Mouse (Mus musculus) kidney, postnatal 0 days (tissue): ENCODE results near the gene Armh3. TPM values are rescaled to one million over a fixed set of nuclear protein-coding genes. Genes with fewer than 3 reads are reported as not detected.

ENCODE experiments used
- ATAC-seq: fragments of 200-750 bp; cut with Nextera tagmentation; replicated peaks from 2 replicates; pipeline ENCODE4 v1.8.0; 2017; ENCODE audit warnings: low read depth, moderate number of reproducible peaks, moderate TSS enrichment, moderate library complexity; ENCODE audit not compliant: low FRiP score
- DNase-seq: peaks from one replicate; pipeline ENCODE4 v3.0.0-alpha.2; 2016; ENCODE audit warnings: low spot score
- H3K27ac ChIP-seq: fragments of 300-500 bp; sonication (generic); 2 replicates; pipeline ENCODE4 v1.5.1; 2014; ENCODE audit warnings: mild to moderate bottlenecking
- H3K27me3 ChIP-seq: fragments of 300-500 bp; sonication (generic); 2 replicates; pipeline ENCODE4 v1.6.1; 2014; ENCODE audit warnings: low read length, mixed read lengths; ENCODE audit not compliant: insufficient read depth
- H3K36me3 ChIP-seq: fragments of 300-500 bp; sonication (generic); 2 replicates; pipeline ENCODE4 v1.6.1; 2014; ENCODE audit warnings: low read length, mixed read lengths; ENCODE audit not compliant: insufficient read depth
- H3K4me1 ChIP-seq: fragments of 300-500 bp; sonication (generic); replicated peaks from 2 replicates; pipeline ENCODE4 v1.6.1; 2014; ENCODE audit warnings: antibody characterized with exemption, low read length, mixed read lengths; ENCODE audit not compliant: insufficient read depth
- H3K4me2 ChIP-seq: fragments of 300-500 bp; sonication (generic); 2 replicates; pipeline ENCODE4 v1.6.1; 2014; ENCODE audit warnings: mild to moderate bottlenecking, low read length, moderate library complexity, mixed read lengths
- H3K4me3 ChIP-seq: fragments of 300-500 bp; sonication (generic); replicated peaks from 2 replicates; pipeline ENCODE4 v1.5.1; 2014; ENCODE audit warnings: low read depth, low read length
- H3K9ac ChIP-seq: fragments of 300-500 bp; sonication (generic); 2 replicates; pipeline ENCODE4 v1.6.1; 2014; ENCODE audit warnings: low read depth, low read length
- H3K9me3 ChIP-seq: fragments of 300-500 bp; sonication (generic); replicated peaks from 2 replicates; pipeline ENCODE4 v1.6.1; 2016; ENCODE audit warnings: low read length, inconsistent platforms, mixed read lengths
- CTCF ChIP-seq: IDR thresholded peaks from 2 replicates; pipeline ENCODE4 v1.5.1; 2016; ENCODE audit warnings: antibody characterized with exemption, low read depth, mild to moderate bottlenecking, moderate library complexity
- WGBS: fragments of 180-500 bp; shearing (Covaris S2); extraction: QIAGEN DNeasy Blood & Tissue Kit; methylation state at CpG from one replicate; pipeline ENCODE4 v1.1.7; 2014; 5-methylcytosine and 5-hydroxymethylcytosine counted together
- polyA plus RNA-seq: library from polyadenylated mRNA; unstranded; fragments of >200 nt; fragmentation: Nextera tagmentation; extraction: Ambion mirVana; gene quantifications from 2 replicates; pipeline ENCODE4 v1.2.1, GENCODE M21; 2015

Armh3 gene
- polyA plus RNA-seq, 1 experiment from 2014 or later, result 13.2 TPM

DNA sequence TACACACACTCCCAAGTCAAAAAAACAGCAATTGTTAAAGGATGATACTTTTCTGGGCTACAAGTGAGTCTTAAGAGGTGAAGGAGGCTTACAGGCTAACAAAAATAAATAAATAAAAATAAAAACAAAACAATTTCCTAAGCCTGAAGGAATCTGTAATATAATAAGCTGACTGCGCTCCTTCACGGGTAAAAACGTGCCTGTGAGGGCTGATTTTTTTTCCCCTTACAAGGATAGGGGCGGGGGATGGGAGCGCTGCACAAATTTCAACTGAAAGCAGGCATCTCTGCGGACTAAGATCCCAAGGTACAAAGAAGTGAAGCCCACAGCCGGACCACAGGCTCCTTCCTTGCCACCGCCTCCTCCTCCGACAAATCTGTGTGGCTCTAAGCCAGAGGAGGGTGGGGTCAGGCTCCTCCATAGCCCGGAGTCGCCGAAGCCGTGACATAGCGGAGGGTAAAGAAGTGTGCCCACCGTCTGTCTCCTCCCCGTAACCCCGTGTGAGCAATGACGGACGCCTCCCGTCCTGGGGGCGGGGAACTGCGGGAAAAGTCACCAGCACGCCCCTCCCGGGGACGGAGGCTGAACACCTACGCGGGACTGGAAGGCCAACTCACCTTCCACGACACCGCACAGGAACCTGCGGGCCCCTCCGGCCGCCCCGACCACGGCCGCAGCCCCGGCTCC lies 215.8 kb downstream of the Armh3 start:
- H3K4me1 ChIP-seq, result peaks cover 14% of the 10 kb centered on the region
- peak; percentile 79 for DNase-seq
- no peak for TF ChIP-seq CTCF
- no peaks in the 10 kb centered on the region for H3K9me3 ChIP-seq
- H3K36me3 ChIP-seq, result peaks cover 14% of the 10 kb centered on the region
- peak; percentile 67 for ATAC-seq
- H3K4me2 ChIP-seq, result peak overlapping the region; percentile 66
- H3K4me3 ChIP-seq, result peak overlapping the region; percentile 92
- H3K27ac ChIP-seq, result peak overlapping the region; percentile 99
- 0% methylated on average over 36 of the region's 36 CpGs for WGBS
- H3K27me3 ChIP-seq, result no peaks in the 10 kb centered on the region
- H3K9ac ChIP-seq, result peak overlapping the region; percentile 94

DNA sequence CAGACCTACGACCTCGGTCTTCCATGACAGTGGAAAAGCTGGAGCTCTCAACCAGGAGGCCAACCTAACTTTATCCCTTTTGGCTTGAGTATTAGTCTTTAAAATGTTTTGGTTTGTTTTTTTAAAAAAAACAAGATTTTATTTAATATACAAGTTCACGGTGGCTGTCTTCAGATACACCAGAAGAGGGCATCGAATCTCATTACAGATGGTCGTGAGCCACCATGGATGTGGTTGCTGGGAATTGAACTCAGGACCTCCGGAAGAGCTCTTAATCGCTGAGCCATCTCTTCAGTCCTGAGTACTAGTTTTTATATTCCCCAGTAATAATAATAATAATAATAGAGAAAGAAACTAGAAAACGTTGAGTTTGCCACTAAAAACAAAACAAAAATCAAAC lies 216.6 kb downstream of the Armh3 start:
- peak; percentile 15; the same call in 1 of the 2 replicates for TF ChIP-seq CTCF
- Histone ChIP-seq H3K4me1 (peaks cover 14% of the 10 kb centered on the region), H3K9me3 (no peaks in the 10 kb centered on the region), H3K4me3 (peak overlapping the region; percentile 92), H3K27me3 (no peaks in the 10 kb centered on the region), H3K36me3 (peaks cover 21% of the 10 kb centered on the region), H3K4me2 (peak overlapping the region; percentile 66), H3K27ac (no peak overlapping the region), H3K9ac (peak overlapping the region; percentile 94; the same call in 1 of the 2 replicates)
- WGBS, result 50% methylated on average over 8 of the region's 8 CpGs
- ATAC-seq (no peak), DNase-seq (no peak)

- H3K4me3 ChIP-seq, result no peak overlapping the region
- peak overlapping the region; percentile 66 for H3K4me2 ChIP-seq
- H3K9me3 ChIP-seq, result no peaks in the 10 kb centered on the region
- H3K27me3 ChIP-seq, result no peaks in the 10 kb centered on the region
- no peak for DNase-seq
- no peak overlapping the region for H3K27ac ChIP-seq
- peaks cover 14% of the 10 kb centered on the region for H3K4me1 ChIP-seq
- TF ChIP-seq CTCF, result no peak
- 79% methylated on average over 13 of the region's 13 CpGs for WGBS
- no peak for ATAC-seq
- H3K9ac ChIP-seq, result no peak overlapping the region
- H3K36me3 ChIP-seq, result peaks cover 32% of the 10 kb centered on the region
Observed at GRCm38 (mm10) chr19:45780350-45780915, 217.9 kb downstream of the Armh3 start.

GRCm38 (mm10) chr19:45775486-45775885 lies 222.8 kb downstream of the Armh3 start:
- Histone ChIP-seq H3K9me3 (no peaks in the 10 kb centered on the region), H3K4me3 (no peak overlapping the region), H3K4me2 (no peak overlapping the region), H3K36me3 (peaks cover 70% of the 10 kb centered on the region), H3K4me1 (peaks cover 4% of the 10 kb centered on the region), H3K27ac (no peak overlapping the region), H3K9ac (no peak overlapping the region), H3K27me3 (no peaks in the 10 kb centered on the region)
- TF ChIP-seq CTCF, result no peak
- no peak for DNase-seq
- 72% methylated on average over 2 of the region's 2 CpGs for WGBS
- ATAC-seq, result no peak

DNA sequence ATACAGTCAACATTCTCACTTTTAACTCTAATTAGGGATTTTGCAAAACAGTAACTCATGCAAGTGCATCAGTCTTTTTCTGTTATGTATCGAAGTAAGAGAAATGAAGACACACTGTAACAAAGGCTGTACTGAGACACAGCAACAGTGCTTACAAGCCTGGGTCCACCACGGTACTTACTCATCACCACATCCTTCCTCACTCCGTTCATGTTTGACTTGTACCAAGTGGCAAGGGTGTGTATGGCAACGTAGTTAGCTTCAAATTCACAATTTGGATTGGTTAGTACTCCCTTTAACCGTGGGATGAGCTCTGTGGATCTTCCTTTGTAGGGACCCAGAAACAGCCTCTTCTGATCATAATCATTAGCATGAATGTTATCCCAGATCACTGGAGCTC lies 226.8 kb downstream of the Armh3 start:
- H3K36me3 ChIP-seq, result peaks cover 85% of the 10 kb centered on the region
- H3K9ac ChIP-seq, result no peak overlapping the region
- H3K9me3 ChIP-seq, result no peaks in the 10 kb centered on the region
- H3K4me2 ChIP-seq, result no peak overlapping the region
- DNase-seq (no peak), ATAC-seq (no peak)
- WGBS, result 90% methylated on average over 5 of the region's 5 CpGs
- no peaks in the 10 kb centered on the region for H3K4me1 ChIP-seq
- no peak overlapping the region for H3K4me3 ChIP-seq
- H3K27ac ChIP-seq, result no peak overlapping the region
- no peaks in the 10 kb centered on the region for H3K27me3 ChIP-seq
- no peak for TF ChIP-seq CTCF

Other genes with a start within 250 kb of the Armh3 start
- gene Npm3, start 248.9 kb downstream of the Armh3 start, polyA plus RNA-seq, result 16.7 and 18.0 TPM in 2 replicates
- 32.8 and 33.0 TPM in 2 replicates for gene Mgea5, start 214.7 kb downstream of the Armh3 start, polyA plus RNA-seq
- 1.5 and 1.6 TPM in 2 replicates for gene Kcnip2, start 182.4 kb downstream of the Armh3 start, polyA plus RNA-seq
- 7.2 and 7.6 TPM in 2 replicates for gene Hps6, start 5.0 kb upstream of the Armh3 start, polyA plus RNA-seq
- 16.2 and 16.9 TPM in 2 replicates for gene Pprc1, start 46.4 kb upstream of the Armh3 start, polyA plus RNA-seq
- 79.3 and 82.5 TPM in 2 replicates for gene Ldb1, start 46.7 kb upstream of the Armh3 start, polyA plus RNA-seq
- gene Nolc1, start 77.4 kb upstream of the Armh3 start, polyA plus RNA-seq, result 50.0 and 60.0 TPM in 2 replicates
- gene Elovl3, start 133.4 kb upstream of the Armh3 start, polyA plus RNA-seq, result 0.07 TPM in 1 of 2 replicates, not detected in the other
- not detected in 2 replicates for gene Pitx3, start 149.8 kb upstream of the Armh3 start, polyA plus RNA-seq
- 32.9 and 37.3 TPM in 2 replicates for gene Gbf1, start 154.0 kb upstream of the Armh3 start, polyA plus RNA-seq